Mouse (Mus musculus) megakaryocyte, adult 5-6 weeks (primary cell): ENCODE measurements at regions not wholly inside any gene's neighbourhood (a gene's known extent, or its start where the extent isn't known, plus 50 kb on each side); places are given as distances from the start of the nearest gene placed in this dataset.

Experiments used
- ATAC-seq: 2 replicates; pipeline ENCODE4 v1.8.0; 2016; ENCODE audit warnings: mild to moderate bottlenecking, inconsistent platforms; ENCODE audit not compliant: poor library complexity, severe bottlenecking

GRCm38 (mm10) chr1:92286013-92286965, 90.8 kb upstream of the Hdac4 start:
- ATAC-seq, result no peak

- no peak for ATAC-seq
Measured at GRCm38 (mm10) chr1:92284155-92284554, 88.7 kb upstream of the Hdac4 start.

GRCm38 (mm10) chr1:92277199-92277747, 81.8 kb upstream of the Hdac4 start:
- no peak for ATAC-seq

- no peak for ATAC-seq
Measured at GRCm38 (mm10) chr1:92275388-92275787, 79.9 kb upstream of the Hdac4 start.

- ATAC-seq, result no peak
Measured at GRCm38 (mm10) chr1:92273760-92274159, 78.3 kb upstream of the Hdac4 start.

- ATAC-seq, result no peak
Measured at GRCm38 (mm10) chr1:92271676-92272291, 76.3 kb upstream of the Hdac4 start.

- ATAC-seq, result no peak
Measured at GRCm38 (mm10) chr1:92270486-92271058, 75.1 kb upstream of the Hdac4 start.

- ATAC-seq, result no peak
Measured at GRCm38 (mm10) chr1:92269464-92269863, 74.0 kb upstream of the Hdac4 start.

GRCm38 (mm10) chr1:92264941-92265340, 69.4 kb upstream of the Hdac4 start:
- ATAC-seq, result no peak

GRCm38 (mm10) chr1:92259715-92260392, 64.4 kb upstream of the Hdac4 start:
- no peak for ATAC-seq

- no peak for ATAC-seq
Measured at GRCm38 (mm10) chr1:92258026-92258425, 62.5 kb upstream of the Hdac4 start.

GRCm38 (mm10) chr1:92253086-92253485, 57.6 kb upstream of the Hdac4 start:
- no peak for ATAC-seq

GRCm38 (mm10) chr1:92250594-92251463, 55.3 kb upstream of the Hdac4 start:
- peak; percentile 79 for ATAC-seq
